Mouse (Mus musculus) thymus, postnatal 0 days (tissue): Measurements from ENCODE around the gene Sord. TPM values are rescaled to one million over a fixed set of nuclear protein-coding genes. Genes with fewer than 3 reads are reported as not detected.

Source experiments
- DNase-seq: peaks from one replicate; pipeline ENCODE4 v3.0.0-alpha.2; 2015; ENCODE audit warnings: low spot score
- polyA plus RNA-seq: library from polyadenylated mRNA; unstranded; fragments of >200 nt; fragmentation: Nextera tagmentation; extraction: Ambion mirVana; gene quantifications from 2 replicates; pipeline ENCODE4 v1.2.1, GENCODE M21; 2015

Gene Sord
- polyA plus RNA-seq, 1 experiment from 2014 or later: 48.9 TPM

DNA sequence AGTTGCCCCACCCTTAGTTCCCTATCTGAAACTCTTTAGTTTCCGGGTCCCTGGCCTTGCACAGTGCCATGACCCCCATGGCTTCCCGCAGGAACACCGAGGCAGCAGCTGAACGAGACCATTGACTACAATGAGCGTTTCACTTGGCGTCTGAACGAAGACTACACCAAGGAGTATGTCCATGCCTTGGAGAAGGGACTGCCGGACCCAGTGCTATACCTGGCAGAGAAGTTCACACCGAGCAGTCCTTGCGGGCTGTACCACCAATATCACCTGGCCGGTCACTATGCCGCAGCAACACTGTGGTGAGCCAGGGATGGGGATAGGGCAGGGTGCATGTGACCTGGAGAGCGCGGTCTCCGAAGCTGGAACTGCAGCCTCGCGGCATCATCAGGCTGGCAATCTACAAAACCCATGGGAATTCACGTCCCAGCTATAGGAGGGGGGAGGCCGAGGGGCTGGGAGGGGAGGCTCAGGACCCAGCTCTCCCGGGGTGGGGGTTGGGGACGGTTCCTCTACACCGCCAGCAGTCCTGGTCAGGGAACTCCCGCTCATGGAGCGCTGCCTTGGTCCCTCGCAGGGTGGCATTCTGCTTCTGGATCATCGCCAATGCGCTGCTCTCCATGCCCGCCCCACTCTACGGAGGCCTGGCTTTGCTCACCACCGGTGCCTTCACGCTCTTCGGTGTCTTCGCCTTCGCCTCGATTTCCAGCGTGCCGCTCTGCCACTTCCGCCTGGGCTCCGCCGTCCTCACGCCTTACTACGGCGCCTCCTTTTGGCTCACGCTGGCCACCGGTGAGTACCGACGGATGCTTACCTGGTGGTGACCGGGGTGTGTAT is 66.8 kb downstream of the Sord start:
- DNase-seq: peak; percentile 53

DNA sequence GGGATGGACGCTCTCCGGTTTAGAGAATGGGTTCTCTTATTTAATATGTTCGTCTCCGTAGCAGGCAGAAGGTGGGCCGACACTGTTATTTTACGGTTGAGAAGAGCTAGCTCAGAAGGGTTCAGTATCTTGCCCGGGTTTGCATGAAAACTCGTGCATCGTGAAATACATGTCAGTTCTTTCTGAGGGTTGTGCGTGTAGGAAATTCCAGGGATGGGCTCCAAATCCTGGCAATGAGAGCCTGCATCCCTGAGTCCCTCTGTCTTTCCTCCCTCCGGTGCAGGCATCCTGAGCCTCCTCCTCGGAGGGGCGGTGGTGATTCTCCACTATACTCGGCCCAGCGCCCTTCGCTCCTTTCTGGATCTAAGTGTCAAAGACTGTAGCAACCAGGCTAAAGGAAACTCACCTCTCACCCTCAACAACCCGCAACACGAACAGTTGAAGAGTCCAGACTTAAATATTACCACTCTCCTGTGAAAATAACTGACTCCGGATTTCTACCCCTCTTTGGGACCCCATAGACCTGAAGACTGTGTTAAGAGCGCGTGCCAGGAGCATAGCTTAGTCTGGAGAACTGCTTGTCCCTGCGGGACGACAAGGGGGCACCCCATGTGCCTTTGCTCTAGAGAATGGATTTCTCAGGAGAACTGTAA is 67.5 kb downstream of the Sord start:
- no peak for DNase-seq

DNA sequence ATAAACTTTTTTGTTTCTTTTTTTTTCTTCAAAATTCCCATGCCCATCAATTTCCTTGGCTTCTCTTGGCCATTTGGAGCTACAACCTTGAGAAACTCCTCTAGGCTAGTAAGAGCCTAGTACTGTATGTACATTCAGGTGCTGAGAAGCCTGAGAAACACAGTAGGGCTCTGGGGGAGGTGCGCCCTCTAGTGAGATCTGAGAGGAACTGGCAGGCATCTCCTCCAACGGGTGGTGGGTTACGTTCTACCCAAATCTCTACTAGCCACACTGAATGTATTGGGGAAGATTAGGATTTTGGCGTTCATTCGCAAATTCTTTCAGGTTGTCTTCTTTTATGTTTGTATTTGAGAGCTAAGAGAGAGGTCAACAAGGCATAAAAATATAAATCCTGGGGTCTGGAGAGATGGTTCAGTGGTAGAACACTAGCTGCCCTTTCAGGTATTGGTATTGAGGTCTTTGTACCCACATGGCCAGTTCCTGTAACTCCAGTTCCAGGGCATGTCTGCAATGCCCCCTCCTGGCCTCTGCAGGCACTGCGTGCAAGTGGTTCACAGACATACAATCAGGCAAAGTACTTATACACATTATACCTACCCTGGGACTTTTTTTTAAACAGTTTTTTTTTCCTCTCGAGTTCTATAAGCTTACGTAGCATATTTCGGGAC is 68.2 kb downstream of the Sord start:
- peak; percentile 88 for DNase-seq

DNA sequence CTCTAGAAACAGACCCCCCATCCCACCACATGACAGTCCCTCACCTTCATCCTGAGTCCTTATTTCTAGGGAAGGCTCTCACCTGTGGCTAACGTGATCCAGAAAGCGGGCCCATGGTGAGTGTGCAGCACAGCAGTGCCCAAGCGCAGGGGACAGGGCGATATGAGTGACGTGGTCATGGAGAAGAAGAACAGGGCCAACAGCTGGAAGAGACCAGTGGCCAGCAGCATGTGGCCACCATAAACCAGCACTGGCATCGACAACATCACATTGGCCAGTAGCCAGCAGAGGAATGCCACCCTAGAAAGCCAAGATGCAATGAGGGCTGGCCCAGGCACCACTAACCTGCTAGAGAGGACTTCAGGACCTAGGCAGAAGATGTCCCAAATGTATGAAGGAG is 70.0 kb downstream of the Sord start:
- DNase-seq: no peak

DNA sequence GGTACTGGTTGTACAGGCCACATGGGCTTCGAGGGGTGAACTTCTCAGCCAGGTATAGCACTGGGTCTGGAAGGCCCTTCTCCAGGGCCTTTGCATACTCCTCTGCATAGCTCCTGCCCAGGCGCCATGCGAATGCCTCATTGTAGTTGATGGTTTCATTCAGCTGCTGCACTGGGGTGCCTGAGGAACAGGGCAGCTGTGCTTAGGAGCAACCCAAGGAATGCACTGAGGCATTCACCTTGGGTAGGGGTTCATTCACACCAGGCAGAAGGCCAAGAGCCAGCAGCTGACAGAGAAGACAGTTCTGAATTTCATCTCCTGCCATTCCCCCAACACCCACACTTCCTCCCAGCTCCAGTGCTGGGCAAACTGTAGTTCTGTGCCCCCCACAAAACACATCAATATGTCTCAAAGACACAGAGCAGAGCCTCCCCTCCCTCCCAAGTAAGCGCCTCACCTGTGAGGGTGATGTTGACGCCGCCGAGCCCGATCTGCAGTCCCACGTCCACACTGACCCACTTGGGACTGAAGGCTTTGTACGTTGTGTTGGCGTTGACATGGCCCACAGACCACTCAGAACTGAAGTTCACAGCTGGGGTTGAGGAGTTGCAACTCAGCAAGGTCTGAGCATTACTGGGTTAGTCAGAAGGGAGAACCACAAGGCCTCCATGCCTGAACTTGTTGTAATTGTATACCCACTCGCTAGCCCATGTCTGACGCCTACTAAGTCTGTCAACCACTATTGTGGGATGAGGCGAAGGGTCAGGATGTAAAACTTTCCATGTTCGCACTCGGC is 70.7 kb downstream of the Sord start:
- DNase-seq: no peak

DNA sequence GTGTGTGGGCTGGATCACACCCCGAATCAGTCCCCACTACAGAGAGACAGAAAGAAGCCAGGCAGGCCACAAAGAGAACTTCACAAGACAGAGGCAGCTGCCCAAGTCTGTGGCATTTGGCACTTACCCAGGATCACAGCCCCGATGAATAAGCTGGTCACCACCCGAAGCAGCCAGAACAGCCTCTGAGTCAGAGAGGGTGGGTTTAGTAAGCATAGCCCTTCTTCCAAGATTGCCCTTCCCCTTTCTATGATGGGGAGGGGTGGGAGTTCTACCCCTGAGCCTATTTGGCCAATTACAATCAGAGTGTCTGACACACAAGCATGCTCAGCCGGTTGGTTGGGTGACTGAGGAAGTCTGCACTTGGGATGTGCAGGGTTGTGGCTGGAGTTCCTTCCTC is 71.6 kb downstream of the Sord start:
- DNase-seq: no peak

DNA sequence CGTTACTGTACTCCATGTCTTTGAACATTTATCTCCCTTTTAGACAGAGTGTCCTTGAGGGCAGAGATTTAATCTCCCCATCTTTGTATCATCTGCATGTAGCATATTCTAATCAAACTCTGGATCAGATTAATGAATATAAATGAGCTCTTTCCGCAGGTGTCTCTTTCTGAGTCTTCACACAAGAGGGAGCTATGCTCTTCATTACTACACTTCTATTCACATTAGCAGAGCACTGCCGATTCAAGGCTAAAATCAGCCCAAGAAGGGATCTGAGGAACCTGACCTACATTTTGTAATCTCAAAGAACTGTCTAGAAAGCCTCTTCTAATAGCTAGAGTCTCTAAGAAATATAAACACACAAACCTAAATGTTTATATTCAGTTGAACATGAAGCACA is 75.1 kb downstream of the Sord start:
- no peak for DNase-seq

DNA sequence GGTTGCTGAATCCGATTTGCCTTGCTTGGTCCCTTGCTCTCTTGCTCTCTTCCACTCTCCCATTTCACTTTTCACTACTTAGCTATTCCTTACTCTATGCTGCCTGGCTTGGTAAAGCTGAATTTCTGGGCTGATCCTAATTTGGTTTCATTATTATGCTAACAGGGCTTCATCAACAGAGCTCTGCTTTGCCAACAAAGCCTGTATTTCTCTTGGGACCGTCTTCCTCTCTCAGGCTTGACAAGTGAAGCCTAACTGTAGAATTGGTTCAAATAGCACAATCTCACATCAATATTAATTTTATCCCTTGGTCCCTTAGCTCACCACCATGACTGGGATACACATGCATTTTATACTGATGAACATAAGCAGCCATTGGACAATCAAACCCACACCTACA is 77.0 kb downstream of the Sord start:
- DNase-seq: no peak

DNA sequence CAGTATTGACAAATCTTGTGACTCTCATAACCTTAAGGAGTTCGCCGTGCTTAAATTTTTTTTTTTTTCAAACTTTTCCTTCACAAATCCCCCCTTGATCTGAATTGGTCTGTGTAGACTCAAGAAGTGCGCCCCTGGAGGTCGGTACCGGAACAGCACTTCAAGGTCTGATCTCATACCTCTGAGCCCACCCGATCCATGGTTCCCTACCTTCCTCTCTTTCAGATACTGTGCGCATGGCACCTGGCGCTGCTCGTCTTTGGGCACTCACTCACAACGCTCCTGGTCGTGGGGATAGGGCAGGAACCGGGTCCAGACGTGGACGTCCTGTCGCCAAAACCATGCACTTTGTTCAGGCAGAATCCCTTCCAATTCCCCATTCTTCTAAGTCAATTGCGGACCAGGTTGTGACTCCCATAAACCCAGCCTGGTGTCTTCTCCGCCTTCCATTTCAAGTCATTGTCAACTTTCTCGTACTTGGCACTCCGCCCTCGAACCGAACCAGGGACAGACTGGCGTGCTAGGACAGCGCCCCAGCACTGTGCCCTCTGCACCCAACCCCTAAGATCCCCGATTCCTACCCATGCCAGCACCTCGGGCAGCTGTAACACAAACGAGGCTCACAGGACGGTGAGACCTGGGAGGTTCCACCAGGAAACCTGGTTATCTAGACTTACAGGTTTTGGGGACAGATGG is 78.3 kb downstream of the Sord start:
- DNase-seq: peak; percentile 74

DNA sequence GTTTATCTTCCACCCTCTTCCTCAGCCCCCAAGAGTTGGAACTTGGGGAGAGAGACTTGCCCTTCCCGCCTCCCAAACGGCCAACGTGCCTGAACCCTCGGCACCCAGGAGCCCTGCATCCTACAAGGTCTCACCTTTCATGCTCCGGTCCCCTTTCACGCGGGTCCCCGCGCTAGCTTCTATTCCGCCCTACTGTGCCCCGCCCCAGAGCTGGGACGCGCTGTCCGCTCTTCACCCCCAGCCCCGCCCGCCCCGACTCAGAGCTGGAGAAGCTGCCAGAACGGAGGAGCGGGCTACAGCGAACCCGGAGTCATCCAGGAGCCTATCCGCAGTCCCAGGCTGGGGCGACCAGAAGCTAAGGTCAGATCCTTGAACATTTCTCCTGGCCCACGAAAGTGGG is 79.0 kb downstream of the Sord start, which contains the start of gene Duoxa1:
Gene Duoxa1 (minus strand): TSS at position 195 of the 400 bp plus-strand sequence.
- no peak for DNase-seq

Other genes starting within 250 kb of the Sord start
- gene Eif3j1, start 206.2 kb upstream of the Sord start, polyA plus RNA-seq: 11.4 and 14.8 TPM in 2 replicates
- gene Spg11, start 116.4 kb upstream of the Sord start, polyA plus RNA-seq: 5.8 and 6.9 TPM in 2 replicates
- gene B2m, start 87.1 kb upstream of the Sord start, polyA plus RNA-seq: 1,787 and 1,863 TPM in 2 replicates
- gene Trim69, start 74.0 kb upstream of the Sord start, polyA plus RNA-seq: 0.08 and 0.14 TPM in 2 replicates
- gene Patl2, start 48.6 kb upstream of the Sord start, polyA plus RNA-seq: 1.1 and 2.5 TPM in 2 replicates
- not detected in 2 replicates for gene Terb2, start 48.5 kb upstream of the Sord start, polyA plus RNA-seq
- 0.30 and 0.61 TPM in 2 replicates for gene Duox2, start 63.7 kb downstream of the Sord start, polyA plus RNA-seq
- gene Duoxa2, start 64.2 kb downstream of the Sord start, polyA plus RNA-seq: 0.34 TPM in 1 of 2 replicates, not detected in the other
- gene Duoxa1, start 79.0 kb downstream of the Sord start, polyA plus RNA-seq: 2.1 and 2.3 TPM in 2 replicates
- 0.08 and 0.16 TPM in 2 replicates for gene Duox1, start 80.9 kb downstream of the Sord start, polyA plus RNA-seq
- 3.4 and 3.9 TPM in 2 replicates for gene Shf, start 134.4 kb downstream of the Sord start, polyA plus RNA-seq
- gene Slc28a2, start 191.7 kb downstream of the Sord start, polyA plus RNA-seq: 25.0 and 29.1 TPM in 2 replicates